ENCODE assay signal across 48 mouse cellular contexts in genomic region chr13:49756591-49756990, GRCm38 (mm10). TPM values are rescaled to one million over a fixed set of nuclear protein-coding genes. Genes with fewer than 3 reads are reported as not detected.
"Had no signal": no experiment of that assay in that cellular context is flagged by ENCODE, and none has a peak within 500 bp of the region (broad histone marks: within the 10 kb centered on the region; RNA-seq: fewer than 3 reads in every experiment).

No protein-coding gene starts in this region.

- H3K27me3 ChIP-seq: heart, embryonic 12.5 days; heart, embryonic 13.5 days; heart, embryonic 15.5 days; hindbrain, embryonic 12.5 days; hindbrain, embryonic 13.5 days; hindbrain, embryonic 15.5 days; intestine, embryonic 15.5 days; kidney, embryonic 15.5 days had no signal

- H3K36me3 ChIP-seq: heart, embryonic 12.5 days; heart, embryonic 13.5 days; heart, embryonic 15.5 days; hindbrain, embryonic 10.5 days; hindbrain, embryonic 12.5 days; hindbrain, embryonic 13.5 days; hindbrain, embryonic 15.5 days; intestine, embryonic 15.5 days; kidney, embryonic 15.5 days had no signal

- H3K9me3 ChIP-seq: heart, embryonic 12.5 days; heart, embryonic 13.5 days; heart, embryonic 15.5 days; hindbrain, embryonic 10.5 days; hindbrain, embryonic 12.5 days; hindbrain, embryonic 13.5 days; hindbrain, embryonic 15.5 days; intestine, embryonic 15.5 days; kidney, embryonic 15.5 days had no signal

- H3K4me3 ChIP-seq: heart, embryonic 12.5 days; heart, embryonic 13.5 days; heart, embryonic 15.5 days; hindbrain, embryonic 10.5 days; hindbrain, embryonic 12.5 days; hindbrain, embryonic 13.5 days; hindbrain, embryonic 15.5 days; intestine, embryonic 15.5 days; kidney, embryonic 15.5 days; layer of hippocampus, adult 2 months; left cerebral cortex, adult 2 months had no signal

- DNase-seq: heart, postnatal 10 days; heart, postnatal 14 days; heart, postnatal 36 days; heart, postnatal 4 days; kidney, adult 11 months; kidney, adult 18-20 months; kidney, adult 2 months; kidney, adult 8-10 months; kidney, adult 9 months; kidney, postnatal 10 days; kidney, postnatal 14 days; kidney, postnatal 25 days; kidney, postnatal 36 days; kidney, postnatal 4 days; layer of hippocampus, adult 9-11 months; layer of hippocampus, postnatal 36 days had no signal

- H3K4me1 ChIP-seq: heart, embryonic 12.5 days; heart, embryonic 13.5 days; heart, embryonic 15.5 days; hindbrain, embryonic 10.5 days; hindbrain, embryonic 12.5 days; hindbrain, embryonic 13.5 days; hindbrain, embryonic 15.5 days; intestine, embryonic 15.5 days; kidney, embryonic 15.5 days had no signal

- H3K27ac ChIP-seq: heart, embryonic 13.5 days; heart, embryonic 15.5 days; hindbrain, embryonic 10.5 days; hindbrain, embryonic 12.5 days; hindbrain, embryonic 13.5 days; hindbrain, embryonic 14.5 days; hindbrain, embryonic 15.5 days; hindbrain, postnatal 0 days; intestine, embryonic 15.5 days; kidney, embryonic 15.5 days; kidney, postnatal 0 days; layer of hippocampus, adult 2 months; left cerebral cortex, adult 2 months had no signal

RNA-seq across cellular contexts. Expression of gene Gm30302, which starts 42.2 kb away (rescaled TPM):
- total RNA-seq: hematopoietic stem cell, adult 5-6 weeks; hindbrain, postnatal 0 days; layer of hippocampus, adult 18-20 months; layer of hippocampus, adult 2 months; layer of hippocampus, adult 8-10 months; layer of hippocampus, postnatal 10 days; layer of hippocampus, postnatal 14 days; layer of hippocampus, postnatal 25 days; layer of hippocampus, postnatal 36 days; left cerebral cortex, adult 18-20 months; left cerebral cortex, adult 2 months; left cerebral cortex, adult 8-10 months had no signal
- polyA plus RNA-seq: heart, embryonic 12.5 days; heart, embryonic 13.5 days; heart, embryonic 15.5 days; heart, embryonic 16.5 days; hindbrain, embryonic 10.5 days; hindbrain, embryonic 11.5 days; hindbrain, embryonic 12.5 days; hindbrain, embryonic 13.5 days; hindbrain, embryonic 15.5 days; hindbrain, embryonic 16.5 days; hindbrain, postnatal 0 days; inflammation-experienced regulatory T-cells, adult 6 months; intestine, embryonic 14.5 days; intestine, embryonic 15.5 days; intestine, embryonic 16.5 days; intestine, postnatal 0 days; kidney, adult 2 months; kidney, embryonic 14.5 days; kidney, embryonic 15.5 days; kidney, embryonic 16.5 days; kidney, postnatal 0 days; large intestine, adult 2 months had no signal
